Mouse (Mus musculus) liver, embryonic 16.5 days (tissue): Measurements from ENCODE around the gene Grik4. TPM values are rescaled to one million over a fixed set of nuclear protein-coding genes. Genes with fewer than 3 reads are reported as not detected.

Source experiments
- ATAC-seq: fragments of 200-750 bp; cut with Nextera tagmentation; 2 replicates; pipeline ENCODE4 v1.8.0; 2017; ENCODE audit warnings: low read depth, mild to moderate bottlenecking, moderate number of reproducible peaks, moderate library complexity
- H3K27ac ChIP-seq: fragments of 300-500 bp; sonication (generic); 2 replicates; pipeline ENCODE4 v1.5.1; 2014; ENCODE audit warnings: mild to moderate bottlenecking, low read length
- H3K27me3 ChIP-seq: fragments of 300-500 bp; sonication (generic); 2 replicates; pipeline ENCODE4 v1.6.1; 2014; ENCODE audit warnings: low read depth, low read length, mixed read lengths; ENCODE audit not compliant: control insufficient read depth, insufficient read depth
- H3K36me3 ChIP-seq: fragments of 300-500 bp; sonication (generic); 2 replicates; pipeline ENCODE4 v1.6.1; 2014; ENCODE audit warnings: mild to moderate bottlenecking; ENCODE audit not compliant: control insufficient read depth, insufficient read depth
- H3K4me1 ChIP-seq: fragments of 300-500 bp; sonication (generic); 2 replicates; pipeline ENCODE4 v1.6.1; 2014; ENCODE audit warnings: low read depth, low read length, mixed read lengths; ENCODE audit not compliant: control insufficient read depth
- H3K4me2 ChIP-seq: fragments of 300-500 bp; sonication (generic); 2 replicates; pipeline ENCODE4 v1.6.1; 2014; ENCODE audit warnings: low read depth, low read length, mixed read lengths
- H3K4me3 ChIP-seq: fragments of 300-500 bp; sonication (generic); 2 replicates; pipeline ENCODE4 v1.5.1; 2014; ENCODE audit warnings: low read depth, mild to moderate bottlenecking, low read length
- H3K9ac ChIP-seq: fragments of 300-500 bp; sonication (generic); 2 replicates; pipeline ENCODE4 v1.6.1; 2014; ENCODE audit warnings: low read depth, low read length
- H3K9me3 ChIP-seq: fragments of 300-500 bp; sonication (generic); replicated peaks from 2 replicates; pipeline ENCODE4 v1.6.1; 2016; ENCODE audit warnings: low read length; ENCODE audit not compliant: control insufficient read depth
- WGBS: fragments of 180-500 bp; shearing (Covaris S2); extraction: QIAGEN DNeasy Blood & Tissue Kit; methylation state at CpG from one replicate; pipeline ENCODE4 v1.1.7; 2014; ENCODE audit not compliant: insufficient replicate concordance; 5-methylcytosine and 5-hydroxymethylcytosine counted together
- polyA plus RNA-seq: library from polyadenylated mRNA; unstranded; fragments of >200 nt; fragmentation: Nextera tagmentation; extraction: Ambion mirVana; gene quantifications from 2 replicates; pipeline ENCODE4 v1.2.1, GENCODE M21; 2015

Gene Grik4
- polyA plus RNA-seq, 1 experiment from 2014 or later: 0.24 TPM

- no peaks in the 10 kb centered on the region for H3K4me1 ChIP-seq
- no peak overlapping the region for H3K4me2 ChIP-seq
- ATAC-seq: no peak
- no peaks in the 10 kb centered on the region for H3K36me3 ChIP-seq
- H3K4me3 ChIP-seq: no peak overlapping the region
- WGBS: 9% methylated on average over 6 of the region's 6 CpGs
- no peaks in the 10 kb centered on the region for H3K27me3 ChIP-seq
- no peak overlapping the region for H3K27ac ChIP-seq
- no peaks in the 10 kb centered on the region for H3K9me3 ChIP-seq
- H3K9ac ChIP-seq: no peak overlapping the region
Observed at GRCm38 (mm10) chr9:42573180-42573579, 371.1 kb downstream of the Grik4 start.

- WGBS: 55% methylated on average over 4 of the region's 4 CpGs
- Histone ChIP-seq H3K36me3 (no peaks in the 10 kb centered on the region), H3K4me2 (no peak overlapping the region), H3K9me3 (no peaks in the 10 kb centered on the region), H3K4me3 (no peak overlapping the region), H3K9ac (no peak overlapping the region), H3K27ac (no peak overlapping the region), H3K4me1 (no peaks in the 10 kb centered on the region), H3K27me3 (no peaks in the 10 kb centered on the region)
- ATAC-seq: no peak
Observed at GRCm38 (mm10) chr9:42565921-42566320, 378.4 kb downstream of the Grik4 start.

- Histone ChIP-seq H3K4me2 (no peak overlapping the region), H3K9me3 (no peaks in the 10 kb centered on the region), H3K9ac (no peak overlapping the region), H3K27ac (no peak overlapping the region), H3K27me3 (no peaks in the 10 kb centered on the region), H3K4me1 (no peaks in the 10 kb centered on the region), H3K4me3 (no peak overlapping the region), H3K36me3 (no peaks in the 10 kb centered on the region)
- ATAC-seq: no peak
- WGBS: 27% methylated on average over 1 of the region's 1 CpGs
Observed at GRCm38 (mm10) chr9:42555186-42555585, 389.1 kb downstream of the Grik4 start.

GRCm38 (mm10) chr9:42550116-42550515 is 394.2 kb downstream of the Grik4 start:
- ATAC-seq: no peak
- Histone ChIP-seq H3K27me3 (no peaks in the 10 kb centered on the region), H3K9ac (no peak overlapping the region), H3K27ac (no peak overlapping the region), H3K4me1 (no peaks in the 10 kb centered on the region), H3K4me2 (no peak overlapping the region), H3K9me3 (no peaks in the 10 kb centered on the region), H3K36me3 (no peaks in the 10 kb centered on the region), H3K4me3 (no peak overlapping the region)
- WGBS: 15% methylated on average over 13 of the region's 13 CpGs

GRCm38 (mm10) chr9:42548981-42549380 is 395.3 kb downstream of the Grik4 start:
- Histone ChIP-seq H3K4me1 (no peaks in the 10 kb centered on the region), H3K27me3 (no peaks in the 10 kb centered on the region), H3K27ac (no peak overlapping the region), H3K9me3 (no peaks in the 10 kb centered on the region), H3K4me3 (no peak overlapping the region), H3K4me2 (no peak overlapping the region), H3K9ac (no peak overlapping the region), H3K36me3 (no peaks in the 10 kb centered on the region)
- WGBS: 58% methylated on average over 7 of the region's 7 CpGs
- no peak for ATAC-seq

GRCm38 (mm10) chr9:42544521-42544920 is 399.8 kb downstream of the Grik4 start:
- H3K27ac ChIP-seq: no peak overlapping the region
- no peak overlapping the region for H3K4me2 ChIP-seq
- no peak overlapping the region for H3K4me3 ChIP-seq
- H3K9me3 ChIP-seq: no peaks in the 10 kb centered on the region
- WGBS: 76% methylated on average over 10 of the region's 10 CpGs
- no peaks in the 10 kb centered on the region for H3K36me3 ChIP-seq
- H3K27me3 ChIP-seq: no peaks in the 10 kb centered on the region
- ATAC-seq: no peak
- H3K9ac ChIP-seq: no peak overlapping the region
- H3K4me1 ChIP-seq: no peaks in the 10 kb centered on the region

GRCm38 (mm10) chr9:42533491-42533890 is 410.8 kb downstream of the Grik4 start:
- H3K4me3 ChIP-seq: no peak overlapping the region
- H3K27me3 ChIP-seq: no peaks in the 10 kb centered on the region
- no peak overlapping the region for H3K27ac ChIP-seq
- no peak for ATAC-seq
- H3K9me3 ChIP-seq: no peaks in the 10 kb centered on the region
- WGBS: 69% methylated on average over 8 of the region's 8 CpGs
- no peaks in the 10 kb centered on the region for H3K4me1 ChIP-seq
- no peaks in the 10 kb centered on the region for H3K36me3 ChIP-seq
- no peak overlapping the region for H3K9ac ChIP-seq
- no peak overlapping the region for H3K4me2 ChIP-seq

- Histone ChIP-seq H3K9ac (no peak overlapping the region), H3K4me1 (no peaks in the 10 kb centered on the region), H3K4me3 (no peak overlapping the region), H3K36me3 (no peaks in the 10 kb centered on the region), H3K27ac (no peak overlapping the region), H3K4me2 (no peak overlapping the region), H3K27me3 (no peaks in the 10 kb centered on the region), H3K9me3 (no peaks in the 10 kb centered on the region)
- 16% methylated on average over 6 of the region's 6 CpGs for WGBS
- ATAC-seq: no peak
Observed at GRCm38 (mm10) chr9:42533041-42533440, 411.3 kb downstream of the Grik4 start.

GRCm38 (mm10) chr9:42531951-42532350 is 412.3 kb downstream of the Grik4 start:
- ATAC-seq: no peak
- Histone ChIP-seq H3K36me3 (no peaks in the 10 kb centered on the region), H3K4me2 (no peak overlapping the region), H3K27me3 (no peaks in the 10 kb centered on the region), H3K9ac (no peak overlapping the region), H3K4me1 (no peaks in the 10 kb centered on the region), H3K9me3 (no peaks in the 10 kb centered on the region), H3K4me3 (no peak overlapping the region), H3K27ac (no peak overlapping the region)
- WGBS: 20% methylated on average over 3 of the region's 3 CpGs
